Mouse (Mus musculus) neural tube, embryonic 10.5 days (tissue): ENCODE measurements around the gene AU022252.

Experiments used
- DNase-seq: peaks from one replicate; pipeline ENCODE4 v3.0.0-alpha.2; 2017; ENCODE audit warnings: low spot score; ENCODE audit errors: extremely low spot score

Gene AU022252

DNA sequence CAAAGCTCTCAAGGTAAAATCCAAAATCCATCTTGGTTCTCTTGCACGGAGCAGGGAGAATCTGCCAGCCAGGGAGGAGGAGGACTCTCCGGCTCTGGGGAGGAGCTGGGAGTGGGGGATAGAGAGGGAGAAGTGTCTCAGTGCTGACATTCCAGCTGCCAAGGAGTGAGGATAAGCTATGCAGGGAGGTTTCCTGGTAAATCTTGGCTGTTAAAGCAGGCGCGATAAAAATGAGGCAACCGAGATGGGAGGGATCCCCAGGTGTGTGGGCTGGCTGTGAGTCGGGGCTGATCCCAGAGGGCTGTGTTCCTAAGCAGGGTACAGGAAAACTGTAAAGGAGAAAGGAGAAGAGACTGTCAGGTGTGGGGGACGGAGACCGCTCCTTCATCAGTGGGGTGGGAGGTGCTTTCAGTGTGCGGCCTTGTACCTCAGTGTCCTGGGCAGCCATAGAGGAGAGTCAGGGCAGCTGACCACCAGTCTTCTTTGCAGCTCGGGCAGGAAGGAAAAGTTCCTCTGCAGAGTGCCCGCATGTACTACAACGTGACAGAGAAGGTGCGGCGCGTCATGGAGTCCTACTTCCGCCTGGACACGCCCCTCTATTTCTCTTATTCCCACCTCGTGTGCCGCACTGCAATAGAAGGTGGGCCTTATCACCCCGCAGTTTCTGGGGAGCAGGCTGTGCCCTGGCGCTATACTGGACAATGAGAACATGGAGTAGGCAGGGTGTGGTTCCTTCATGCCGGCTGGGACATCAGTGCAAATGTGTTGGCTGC is 12.1 kb upstream of the AU022252 start:
- no peak for DNase-seq

DNA sequence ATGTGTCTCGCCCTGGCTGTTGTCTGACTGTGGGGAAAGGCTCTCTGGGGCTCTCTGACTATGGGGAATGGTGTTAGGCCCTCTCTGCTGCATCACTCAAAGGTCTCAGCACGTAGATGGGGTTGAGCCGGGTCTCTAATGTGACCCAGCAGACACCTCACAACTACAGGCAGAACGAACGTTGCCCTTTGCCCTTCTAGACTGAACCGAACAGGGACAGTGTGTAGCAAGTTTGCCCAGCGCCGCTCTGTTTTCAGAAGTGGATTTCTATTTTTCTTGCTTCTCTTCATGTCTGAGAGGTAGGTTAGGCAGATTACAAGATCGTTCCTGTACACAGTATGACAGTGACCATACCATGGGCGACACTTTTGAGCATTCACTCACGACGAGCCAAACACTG is 10.1 kb upstream of the AU022252 start:
- no peak for DNase-seq

GRCm38 (mm10) chr4:119241664-119242063 is 9.2 kb upstream of the AU022252 start:
- no peak for DNase-seq

DNA sequence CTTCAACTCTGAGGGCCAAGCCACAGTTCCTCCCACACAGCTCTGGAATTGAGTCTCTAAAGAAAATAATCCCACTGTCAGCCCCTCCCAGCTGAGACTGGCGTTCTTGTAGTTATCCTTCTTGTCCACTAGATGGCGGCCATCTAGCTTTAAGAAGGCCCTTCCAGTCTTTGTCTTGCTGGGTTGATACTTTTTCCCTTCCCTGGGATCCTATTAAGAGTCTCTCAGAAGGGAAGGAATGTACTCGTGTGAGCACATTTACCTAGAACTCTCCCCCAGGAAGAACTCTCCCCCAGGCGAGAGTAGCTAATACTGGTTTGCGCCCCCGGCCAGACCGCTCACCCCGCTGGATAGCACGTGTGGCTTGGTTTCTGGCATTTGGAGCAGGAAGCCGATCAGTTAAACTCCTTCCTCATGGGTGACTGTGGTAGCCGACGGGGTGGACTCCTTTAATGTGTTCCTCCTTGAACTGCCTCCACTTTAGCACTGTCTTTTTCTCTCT is 6.7 kb upstream of the AU022252 start:
- peak; percentile 42 for DNase-seq

GRCm38 (mm10) chr4:119238661-119239060 is 6.1 kb upstream of the AU022252 start:
- DNase-seq = no peak

DNA sequence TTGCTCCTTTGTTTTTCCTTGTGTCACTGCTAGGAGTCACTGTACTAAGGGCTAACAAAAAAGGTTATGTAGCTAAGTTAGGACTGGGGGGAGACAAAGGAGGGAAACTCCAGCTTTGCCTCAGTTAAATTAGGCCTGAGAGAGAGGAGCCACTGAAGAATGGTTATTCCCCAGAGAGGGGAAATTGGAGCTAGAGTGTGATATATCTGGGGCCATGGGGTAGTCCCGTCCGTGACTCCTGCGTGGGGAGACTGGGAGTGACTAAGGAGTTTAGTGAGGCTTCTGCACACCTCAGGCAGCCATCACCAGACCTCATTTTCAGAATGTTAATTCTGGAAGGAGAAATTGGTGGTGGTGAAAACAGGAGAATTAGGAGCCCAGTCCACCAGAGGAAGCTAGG is 1.8 kb upstream of the AU022252 start:
- no peak for DNase-seq

- peak; percentile 61 for DNase-seq
Observed at GRCm38 (mm10) chr4:119233256-119233901, 867 bp upstream of the AU022252 start.

DNA sequence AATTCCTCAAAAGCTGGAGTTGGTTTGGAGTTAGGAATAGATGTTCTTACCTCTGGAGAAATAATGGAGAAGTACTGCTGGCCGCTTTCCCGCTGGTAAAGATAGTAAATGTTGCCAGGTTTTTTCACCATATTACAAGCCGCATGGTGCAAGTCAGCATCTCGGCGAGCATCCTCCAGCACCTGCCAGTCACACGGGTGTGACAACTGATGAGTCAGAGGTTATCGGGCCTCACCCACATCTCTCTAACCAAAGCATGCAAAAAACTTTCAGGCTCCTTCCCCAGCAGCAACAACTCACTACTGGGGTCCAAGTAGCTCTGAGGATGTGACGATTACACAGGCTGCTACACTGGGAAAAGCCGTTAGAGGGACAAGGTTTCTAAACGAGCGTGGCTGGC is 5.8 kb downstream of the AU022252 start:
- no peak for DNase-seq

DNA sequence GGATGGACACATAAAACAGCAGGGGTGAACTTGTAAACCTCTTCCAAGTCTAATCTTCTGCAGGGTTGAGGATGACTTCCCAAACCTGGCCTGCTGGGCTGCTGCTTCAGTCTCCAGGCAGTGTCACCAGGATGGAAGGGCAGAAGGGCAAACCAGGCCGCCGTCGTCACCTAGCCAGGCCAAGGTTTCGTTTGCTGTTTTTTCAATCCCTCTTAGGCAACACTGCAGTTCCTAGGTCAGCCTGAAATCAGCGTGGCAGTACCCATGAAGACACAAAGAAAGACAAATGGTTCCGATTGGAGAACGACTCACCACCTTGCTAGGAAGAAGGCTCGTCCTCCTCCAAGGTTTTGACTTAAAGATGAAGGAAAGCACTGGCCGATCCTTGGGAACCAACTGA is 6.8 kb downstream of the AU022252 start:
- no peak for DNase-seq

DNA sequence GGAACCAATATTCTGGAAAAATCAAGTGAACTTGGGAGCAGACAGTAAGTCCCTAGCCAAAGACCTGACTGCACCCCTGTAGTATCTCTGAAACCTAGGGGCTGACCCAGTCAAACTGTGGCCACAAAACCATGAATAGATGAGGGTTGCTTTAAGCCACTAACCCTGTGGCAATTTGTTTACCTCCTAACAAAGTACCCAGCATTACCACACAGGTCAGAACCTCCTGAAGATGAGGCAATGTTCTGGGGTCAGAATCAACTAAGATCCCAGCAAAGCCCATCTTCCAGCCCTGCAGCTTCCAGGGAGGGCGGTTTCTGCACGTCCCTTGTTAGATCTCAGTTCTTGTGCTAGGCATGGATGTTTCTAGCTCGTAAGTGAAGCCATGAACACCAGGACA is 8.0 kb downstream of the AU022252 start:
- no peak for DNase-seq

DNA sequence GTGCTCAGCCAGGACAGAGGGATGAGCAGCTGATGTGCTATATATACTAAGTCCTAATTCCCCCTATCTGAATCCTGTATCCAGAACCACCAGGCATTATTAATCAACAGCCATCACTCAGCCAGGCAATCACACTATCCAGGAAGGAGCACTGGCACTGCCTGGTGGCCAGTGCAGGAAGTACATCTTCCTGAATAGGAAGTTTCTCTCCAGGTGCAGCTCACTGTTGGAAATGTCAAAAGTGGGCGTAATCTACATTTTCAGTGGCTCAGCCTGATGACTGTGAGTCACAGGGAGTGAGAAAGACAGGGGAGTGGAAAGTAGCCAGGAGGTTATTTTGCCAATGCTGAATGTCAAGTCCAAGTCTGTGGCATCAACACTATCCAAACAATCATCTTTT is 8.8 kb downstream of the AU022252 start:
- peak; percentile 30 for DNase-seq

DNA sequence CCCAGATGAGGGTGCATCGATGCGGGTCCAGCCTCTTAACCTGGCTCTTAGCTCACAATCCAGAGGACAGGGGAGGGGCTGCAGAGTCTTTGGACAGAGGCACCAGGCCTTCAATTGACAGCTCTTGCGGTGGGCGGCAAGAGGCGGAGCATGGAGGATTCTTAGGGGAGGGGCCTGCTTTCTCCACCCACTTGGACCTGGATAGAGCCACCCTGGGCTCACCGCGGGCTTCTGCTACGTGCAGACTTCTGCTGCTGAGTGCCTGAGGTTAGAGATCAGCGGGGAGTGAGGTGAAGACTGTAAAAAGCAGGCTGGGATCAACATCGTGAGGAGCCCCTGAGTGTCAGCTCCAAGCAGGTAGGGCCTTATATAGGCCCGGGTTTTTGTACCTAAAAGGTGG is 14.3 kb downstream of the AU022252 start, which contains the start of gene Tmem269:
Gene Tmem269 (minus strand): TSS at position 49 of the 400 bp plus-strand sequence.
- DNase-seq = no peak

- no peak for DNase-seq
Observed at GRCm38 (mm10) chr4:119216667-119217066, 15.8 kb downstream of the AU022252 start.

DNA sequence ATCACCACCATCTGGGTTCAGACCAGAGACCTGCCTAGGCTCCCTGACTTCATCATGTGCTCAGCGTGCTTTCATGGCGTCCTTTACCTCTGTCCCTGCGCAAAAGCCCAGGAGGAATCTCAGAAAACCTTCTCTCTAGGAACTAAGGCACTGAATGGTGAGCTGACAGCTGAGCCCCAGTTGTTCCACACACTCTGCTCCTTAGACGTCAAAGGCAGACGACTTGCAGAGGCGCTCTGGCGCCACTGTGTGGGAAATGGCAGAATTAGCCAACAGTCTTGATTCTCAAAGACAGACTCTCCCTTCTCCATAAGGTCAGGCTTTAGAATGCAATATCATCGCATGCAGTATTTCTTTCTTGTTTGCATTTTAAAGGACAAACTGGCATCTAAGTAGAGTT is 27.8 kb downstream of the AU022252 start:
- peak; percentile 52 for DNase-seq

DNA sequence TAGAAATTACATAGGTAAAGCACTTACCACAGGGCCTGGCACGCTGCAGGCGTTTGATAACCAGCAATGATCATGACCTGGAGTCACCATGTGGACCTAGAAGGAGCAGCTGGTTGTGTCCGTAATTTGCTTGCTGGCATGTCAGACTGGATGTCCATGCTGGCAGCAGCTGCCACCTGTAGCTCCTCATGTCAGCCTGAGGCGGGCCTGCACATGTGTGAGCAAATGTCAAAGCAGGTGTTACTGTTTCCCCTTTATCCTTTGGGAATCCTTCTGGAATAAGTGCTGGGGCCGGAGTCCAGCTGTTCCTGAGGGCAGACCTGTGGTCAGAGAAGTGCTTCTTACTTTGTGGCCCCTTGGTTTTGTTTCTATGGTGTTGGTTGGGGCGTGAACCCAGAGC is 34.4 kb downstream of the AU022252 start:
- no peak for DNase-seq

GRCm38 (mm10) chr4:119195582-119196320 is 36.8 kb downstream of the AU022252 start:
- DNase-seq = no peak

- DNase-seq = peak; percentile 95
Observed at GRCm38 (mm10) chr4:119194909-119195581, 37.5 kb downstream of the AU022252 start, which contains the start of gene Svbp. TSS of gene Svbp (plus strand) at chr4:119195306.

DNA sequence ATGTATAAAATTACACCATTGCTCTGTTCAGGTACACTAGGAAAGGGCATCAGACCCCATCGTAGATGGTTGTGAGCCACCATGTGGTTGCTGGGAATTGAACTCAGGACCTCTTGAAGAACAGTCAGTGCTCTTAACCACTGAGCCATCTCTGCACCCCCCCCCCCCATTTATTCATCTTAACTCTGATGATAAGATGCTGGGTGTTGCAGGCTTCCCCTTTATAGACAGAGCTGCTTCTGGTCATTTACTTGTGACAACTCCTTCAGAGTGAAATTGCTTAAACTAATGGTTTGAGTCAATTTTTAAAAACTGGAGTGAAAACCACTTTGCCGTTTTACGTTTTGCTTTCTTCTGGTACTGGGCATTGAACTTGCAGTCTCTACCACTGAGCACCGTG is 39.8 kb downstream of the AU022252 start:
- no peak for DNase-seq

DNA sequence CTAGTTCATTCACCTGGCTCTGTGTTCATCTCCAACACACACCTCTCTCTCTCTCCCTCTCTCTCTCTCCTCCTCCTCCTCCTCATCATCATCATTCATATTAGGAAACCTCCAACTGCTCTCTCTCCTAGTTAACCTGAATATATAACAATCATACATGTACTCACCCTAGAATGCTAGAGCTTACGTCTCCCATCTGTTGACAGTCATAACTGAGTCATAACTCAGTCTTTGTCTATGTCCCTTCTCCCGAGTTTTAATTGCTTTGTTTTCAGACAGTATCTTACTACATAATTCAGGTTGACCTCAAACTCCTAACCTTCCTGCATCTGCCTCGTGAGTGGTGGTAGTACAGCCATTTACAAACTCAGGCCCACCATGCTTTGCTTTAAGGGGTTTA is 41.2 kb downstream of the AU022252 start:
- no peak for DNase-seq

GRCm38 (mm10) chr4:119190618-119191017 is 41.9 kb downstream of the AU022252 start:
- no peak for DNase-seq

DNA sequence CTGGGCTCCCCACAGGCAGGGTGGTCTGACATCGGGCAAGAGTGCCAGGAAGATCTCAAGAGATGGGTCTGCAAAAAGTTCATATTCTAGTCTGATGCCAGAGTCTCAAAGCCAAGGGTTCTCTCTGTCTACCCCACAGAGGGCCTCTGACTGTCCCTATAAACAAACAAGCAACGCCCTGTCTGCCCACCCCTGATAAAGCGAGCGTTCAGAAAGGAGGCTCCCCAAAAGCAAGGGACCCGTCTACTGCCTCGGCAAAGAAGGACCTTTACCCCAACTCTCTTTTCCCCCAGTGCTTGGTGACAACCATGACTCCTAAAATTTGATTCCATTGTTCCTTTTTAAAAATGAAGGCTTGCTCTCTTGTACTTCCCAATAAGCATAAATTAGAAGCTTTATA is 42.6 kb downstream of the AU022252 start, which contains the start of gene Ermap:
Gene Ermap (minus strand): TSS at position 148 of the 400 bp plus-strand sequence.
- DNase-seq = no peak
